Mouse (Mus musculus) hindbrain, embryonic 11.5 days (tissue): ENCODE measurements around the gene Mycs. TPM values are rescaled to one million over a fixed set of nuclear protein-coding genes. Genes with fewer than 3 reads are reported as not detected.

Source experiments
- ATAC-seq: fragments of 200-750 bp; cut with Nextera tagmentation; 2 replicates; pipeline ENCODE4 v1.8.0; 2017; ENCODE audit warnings: mild to moderate bottlenecking, moderate TSS enrichment, moderate library complexity; ENCODE audit not compliant: low FRiP score
- DNase-seq: peaks from one replicate; pipeline ENCODE4 v3.0.0-alpha.2; 2015; ENCODE audit warnings: low spot score
- H3K27ac ChIP-seq: fragments of 300-500 bp; sonication (generic); 2 replicates; pipeline ENCODE4 v1.5.1; 2014; ENCODE audit warnings: mild to moderate bottlenecking, low read depth, low read length
- H3K27me3 ChIP-seq: fragments of 300-500 bp; sonication (generic); 2 replicates; pipeline ENCODE4 v1.6.1; 2014; ENCODE audit warnings: mild to moderate bottlenecking, low read length, moderate library complexity, mixed read lengths; ENCODE audit not compliant: control insufficient read depth, insufficient read depth
- H3K36me3 ChIP-seq: fragments of 300-500 bp; sonication (generic); 2 replicates; pipeline ENCODE4 v1.6.1; 2014; ENCODE audit warnings: mild to moderate bottlenecking, low read length, moderate library complexity, mixed read lengths; ENCODE audit not compliant: control insufficient read depth, insufficient read depth
- H3K4me1 ChIP-seq: fragments of 300-500 bp; sonication (generic); replicated peaks from 2 replicates; pipeline ENCODE4 v1.6.1; 2014; ENCODE audit warnings: low read length, mixed read lengths; ENCODE audit not compliant: control insufficient read depth, insufficient read depth
- H3K4me2 ChIP-seq: fragments of 300-500 bp; sonication (generic); replicated peaks from 2 replicates; pipeline ENCODE4 v1.6.1; 2014; ENCODE audit warnings: mild to moderate bottlenecking, low read depth, low read length
- H3K4me3 ChIP-seq: fragments of 300-500 bp; sonication (generic); 2 replicates; pipeline ENCODE4 v1.5.1; 2014; ENCODE audit warnings: low read depth, low read length
- H3K9ac ChIP-seq: fragments of 300-500 bp; sonication (generic); 2 replicates; pipeline ENCODE4 v1.6.1; 2014; ENCODE audit warnings: low read depth, low read length
- H3K9me3 ChIP-seq: fragments of 300-500 bp; sonication (generic); 2 replicates; pipeline ENCODE4 v1.6.1; 2016; ENCODE audit warnings: low read length; ENCODE audit not compliant: control insufficient read depth
- WGBS: fragments of 180-500 bp; shearing (Covaris S2); extraction: QIAGEN DNeasy Blood & Tissue Kit; methylation state at CpG from one replicate; pipeline ENCODE4 v1.1.7; 2014; 5-methylcytosine and 5-hydroxymethylcytosine counted together
- polyA plus RNA-seq: library from polyadenylated mRNA; unstranded; fragments of >200 nt; fragmentation: Nextera tagmentation; extraction: Ambion mirVana; gene quantifications from 2 replicates; pipeline ENCODE4 v1.2.1, GENCODE M21; 2014

Gene Mycs
- not detected in 2 replicates for polyA plus RNA-seq

GRCm38 (mm10) chrX:5469165-5469564 lies at the start of gene Mycs:
Gene Mycs, minus strand, starts transcription at chrX:5469265.
- 83% methylated on average over 3 of the region's 3 CpGs for WGBS
- no peak within 1 kb of the TSS for H3K27ac ChIP-seq
- no peaks in the 10 kb centered on the region for H3K27me3 ChIP-seq
- H3K4me3 ChIP-seq: peak within 1 kb of the TSS; percentile 13; the same call in 1 of the 2 replicates
- DNase-seq: no peak
- H3K9ac ChIP-seq: no peak within 1 kb of the TSS
- H3K4me2 ChIP-seq: peak within 1 kb of the TSS; percentile 29
- no peaks in the 10 kb centered on the region for H3K9me3 ChIP-seq
- H3K4me1 ChIP-seq: no peaks in the 10 kb centered on the region
- no peaks in the 10 kb centered on the region for H3K36me3 ChIP-seq
- no peak for ATAC-seq

GRCm38 (mm10) chrX:5468022-5468421 lies 1.0 kb downstream of the Mycs start:
- Histone ChIP-seq H3K4me3 (peak overlapping the region; percentile 13; the same call in 1 of the 2 replicates), H3K27me3 (no peaks in the 10 kb centered on the region), H3K36me3 (no peaks in the 10 kb centered on the region), H3K27ac (no peak overlapping the region), H3K4me1 (no peaks in the 10 kb centered on the region), H3K9ac (no peak overlapping the region), H3K4me2 (peak overlapping the region; percentile 29), H3K9me3 (no peaks in the 10 kb centered on the region)
- 19% methylated on average over 24 of the region's 24 CpGs for WGBS
- ATAC-seq (0 out of 2 replicates have a peak, but pooled peaks have one; percentile 33), DNase-seq (peak; percentile 6)

Other genes starting within 250 kb of the Mycs start
- gene Btbd35f7, start 199.8 kb upstream of the Mycs start, polyA plus RNA-seq: not detected in 2 replicates